Mouse (Mus musculus): ENCODE measurements around the gene Ptp4a2. TPM values are rescaled to one million over a fixed set of nuclear protein-coding genes. Genes with fewer than 3 reads are reported as not detected.
A peak's percentile ranks its signal among the peaks of the same experiment; 100 is the strongest.

Ptp4a2 gene
- polyA plus RNA-seq, 1 experiment from 2014 or later: 174 TPM

- Histone ChIP-seq H3K27me3 (no peaks in the 10 kb centered on the region; the same call in 1 of the 2 replicates), H3K9ac (no peak overlapping the region), H3K9me3 (replicated peaks) (no peaks in the 10 kb centered on the region), H3K4me2 (no peak overlapping the region), H3K27ac (replicated peaks) (no peak overlapping the region), H3K4me3 (replicated peaks) (no peak overlapping the region), H3K36me3 (replicated peaks) (no peaks in the 10 kb centered on the region), H3K4me1 (replicated peaks) (peaks cover 30% of the 10 kb centered on the region)
- ATAC-seq (ENCODE audit: insufficient read depth): no peak
- 60% methylated on average over 10 of the region's 10 CpGs for WGBS (ENCODE audit: insufficient replicate concordance)
These were observed 63.8 kb downstream of the Ptp4a2 start for GRCm38 (mm10) chr4:129874805-129875204.

- H3K27ac ChIP-seq (replicated peaks): no peak overlapping the region
- WGBS (ENCODE audit: insufficient replicate concordance): 78% methylated on average over 11 of the region's 11 CpGs
- H3K9me3 ChIP-seq (replicated peaks): no peaks in the 10 kb centered on the region
- ATAC-seq (ENCODE audit: insufficient read depth): no peak
- H3K9ac ChIP-seq: no peak overlapping the region
- no peaks in the 10 kb centered on the region; the same call in 1 of the 2 replicates for H3K27me3 ChIP-seq
- H3K36me3 ChIP-seq (replicated peaks): no peaks in the 10 kb centered on the region
- peaks cover 29% of the 10 kb centered on the region for H3K4me1 ChIP-seq (replicated peaks)
- no peak overlapping the region for H3K4me3 ChIP-seq (replicated peaks)
- no peak overlapping the region for H3K4me2 ChIP-seq
These were observed 64.4 kb downstream of the Ptp4a2 start for GRCm38 (mm10) chr4:129875406-129875805.

DNA sequence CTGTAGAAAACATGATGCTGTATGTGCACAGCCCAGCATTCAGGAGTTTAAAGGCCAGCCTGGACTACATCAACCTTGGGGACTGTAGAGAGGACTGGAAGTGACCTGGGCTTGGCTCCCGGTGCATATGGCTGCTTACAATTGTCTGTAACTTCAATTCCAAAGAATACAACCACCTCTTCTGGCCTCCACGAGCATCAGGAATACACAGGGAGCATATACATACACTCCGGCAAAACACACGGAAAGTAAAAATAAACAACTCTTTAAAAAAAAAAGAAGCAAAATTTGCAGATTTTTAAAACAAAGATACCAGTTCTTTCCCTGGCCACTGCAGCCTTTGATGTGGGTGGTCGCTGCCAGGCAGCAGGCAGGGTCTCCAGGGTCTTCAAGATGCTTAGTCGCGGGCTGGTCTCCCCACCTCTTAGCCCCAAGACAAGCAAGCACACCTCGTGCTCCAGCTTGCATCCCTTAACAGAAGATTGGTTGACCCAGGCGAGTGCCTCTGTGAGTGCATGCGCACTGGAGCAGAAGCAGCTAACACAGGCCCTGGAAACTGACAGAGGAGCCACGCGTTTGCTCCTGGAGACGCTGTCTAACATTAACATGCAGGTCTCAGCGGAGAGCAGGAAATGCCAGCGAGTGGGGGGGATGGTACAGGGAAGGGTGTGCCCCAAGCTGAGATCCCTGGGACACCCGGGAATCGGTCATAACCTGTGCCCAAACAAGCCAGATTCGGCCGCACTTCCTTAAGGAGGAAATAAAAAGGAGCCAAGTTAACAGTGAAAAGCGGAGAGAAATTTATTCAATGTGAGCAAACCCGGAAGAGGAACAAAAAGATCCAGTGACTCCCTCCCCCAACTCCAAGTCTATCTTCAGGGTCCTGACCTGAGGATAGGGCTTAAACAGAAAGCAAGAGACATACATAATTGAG is 66.1 kb downstream of the Ptp4a2 start:
- ATAC-seq (ENCODE audit: insufficient read depth): peak; percentile 47
- peak overlapping the region; percentile 38 for H3K4me3 ChIP-seq (replicated peaks)
- 12% methylated on average over 21 of the region's 21 CpGs for WGBS (ENCODE audit: insufficient replicate concordance)
- peak overlapping the region; percentile 70 for H3K27ac ChIP-seq (replicated peaks)
- no peaks in the 10 kb centered on the region for H3K9me3 ChIP-seq (replicated peaks)
- H3K4me2 ChIP-seq: peak overlapping the region; percentile 67
- no peaks in the 10 kb centered on the region; the same call in 1 of the 2 replicates for H3K27me3 ChIP-seq
- peak overlapping the region; percentile 26; the same call in 1 of the 2 replicates for H3K9ac ChIP-seq
- H3K36me3 ChIP-seq (replicated peaks): no peaks in the 10 kb centered on the region
- H3K4me1 ChIP-seq (replicated peaks): peaks cover 41% of the 10 kb centered on the region

- Histone ChIP-seq H3K36me3 (replicated peaks) (no peaks in the 10 kb centered on the region), H3K9ac (peak overlapping the region; percentile 26; the same call in 1 of the 2 replicates), H3K4me2 (peak overlapping the region; percentile 67), H3K27me3 (no peaks in the 10 kb centered on the region; the same call in 1 of the 2 replicates), H3K4me1 (replicated peaks) (peaks cover 51% of the 10 kb centered on the region), H3K27ac (replicated peaks) (peak overlapping the region; percentile 70; the same call in 1 of the 2 replicates), H3K9me3 (replicated peaks) (no peaks in the 10 kb centered on the region), H3K4me3 (replicated peaks) (peak overlapping the region; percentile 38)
- 52% methylated on average over 11 of the region's 11 CpGs for WGBS (ENCODE audit: insufficient replicate concordance)
- no peak for ATAC-seq (ENCODE audit: insufficient read depth)
These were observed 67.1 kb downstream of the Ptp4a2 start for GRCm38 (mm10) chr4:129877967-129878655.

- H3K36me3 ChIP-seq (replicated peaks): no peaks in the 10 kb centered on the region
- 69% methylated on average over 8 of the region's 8 CpGs for WGBS (ENCODE audit: insufficient replicate concordance)
- no peak overlapping the region for H3K4me3 ChIP-seq (replicated peaks)
- no peaks in the 10 kb centered on the region; the same call in 1 of the 2 replicates for H3K27me3 ChIP-seq
- no peak overlapping the region for H3K27ac ChIP-seq (replicated peaks)
- H3K4me2 ChIP-seq: no peak overlapping the region
- no peak overlapping the region for H3K9ac ChIP-seq
- peaks cover 52% of the 10 kb centered on the region for H3K4me1 ChIP-seq (replicated peaks)
- H3K9me3 ChIP-seq (replicated peaks): no peaks in the 10 kb centered on the region
- no peak for ATAC-seq (ENCODE audit: insufficient read depth)
These were observed 67.7 kb downstream of the Ptp4a2 start for GRCm38 (mm10) chr4:129878656-129879145.

DNA sequence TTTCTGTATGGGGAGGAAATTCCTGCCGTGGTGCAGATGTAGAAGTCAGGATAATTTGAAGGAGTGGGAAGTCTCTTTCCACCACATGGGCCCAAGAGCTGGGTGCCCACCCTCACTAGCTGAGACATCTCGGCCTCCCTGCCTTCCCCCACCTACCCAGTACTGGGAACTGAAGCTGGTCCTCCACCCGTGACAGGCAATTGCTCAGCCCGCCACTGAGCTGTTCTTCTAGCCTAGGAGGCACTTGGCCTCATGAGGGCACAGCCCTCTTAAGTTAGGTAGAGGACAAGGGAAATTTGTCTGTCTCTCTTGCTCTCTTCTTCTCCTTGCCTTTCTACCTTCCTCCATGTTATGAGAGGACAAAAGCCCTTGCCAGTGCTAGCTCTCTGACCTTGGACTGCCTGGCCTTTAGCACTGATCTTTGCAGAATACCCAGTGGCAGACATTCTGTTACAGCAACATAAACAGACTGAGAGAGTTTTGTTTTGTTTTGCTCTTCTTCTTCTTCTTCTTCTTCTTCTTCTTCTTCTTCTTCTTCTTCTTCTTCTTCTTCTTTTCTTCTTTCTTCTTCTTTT is 68.3 kb downstream of the Ptp4a2 start:
- 61% methylated on average over 4 of the region's 4 CpGs for WGBS (ENCODE audit: insufficient replicate concordance)
- Histone ChIP-seq H3K4me3 (replicated peaks) (no peak overlapping the region), H3K9ac (no peak overlapping the region), H3K9me3 (replicated peaks) (no peaks in the 10 kb centered on the region), H3K4me1 (replicated peaks) (peaks cover 58% of the 10 kb centered on the region), H3K27ac (replicated peaks) (no peak overlapping the region), H3K4me2 (no peak overlapping the region), H3K27me3 (no peaks in the 10 kb centered on the region; the same call in 1 of the 2 replicates), H3K36me3 (replicated peaks) (no peaks in the 10 kb centered on the region)
- no peak for ATAC-seq (ENCODE audit: insufficient read depth)

DNA sequence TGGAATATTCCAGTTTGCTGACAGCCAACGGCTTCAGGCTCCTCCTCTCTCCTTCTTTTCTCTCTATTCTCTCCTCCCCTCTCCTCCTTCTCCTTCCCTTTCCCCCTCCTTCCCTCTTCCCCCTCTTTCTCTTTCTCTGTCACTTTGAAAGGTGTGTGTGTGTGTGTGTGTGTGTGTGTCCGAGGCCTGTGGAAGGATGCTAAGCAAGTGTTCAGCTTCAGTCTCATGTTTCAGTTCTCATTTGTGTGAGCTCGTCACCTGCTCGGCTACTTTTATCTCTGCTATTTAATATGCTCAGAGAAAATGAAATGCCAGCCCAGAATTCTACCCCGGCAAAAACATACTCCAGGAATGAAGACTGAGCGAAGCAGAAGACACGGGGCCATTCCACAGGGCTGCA is 69.6 kb downstream of the Ptp4a2 start:
- ATAC-seq (ENCODE audit: insufficient read depth): no peak
- 69% methylated on average over 7 of the region's 7 CpGs for WGBS (ENCODE audit: insufficient replicate concordance)
- no peak overlapping the region for H3K4me2 ChIP-seq
- no peaks in the 10 kb centered on the region for H3K9me3 ChIP-seq (replicated peaks)
- no peaks in the 10 kb centered on the region for H3K27me3 ChIP-seq
- H3K4me3 ChIP-seq (replicated peaks): no peak overlapping the region
- H3K9ac ChIP-seq: no peak overlapping the region
- peaks cover 54% of the 10 kb centered on the region for H3K4me1 ChIP-seq (replicated peaks)
- H3K36me3 ChIP-seq (replicated peaks): no peaks in the 10 kb centered on the region
- no peak overlapping the region for H3K27ac ChIP-seq (replicated peaks)

DNA sequence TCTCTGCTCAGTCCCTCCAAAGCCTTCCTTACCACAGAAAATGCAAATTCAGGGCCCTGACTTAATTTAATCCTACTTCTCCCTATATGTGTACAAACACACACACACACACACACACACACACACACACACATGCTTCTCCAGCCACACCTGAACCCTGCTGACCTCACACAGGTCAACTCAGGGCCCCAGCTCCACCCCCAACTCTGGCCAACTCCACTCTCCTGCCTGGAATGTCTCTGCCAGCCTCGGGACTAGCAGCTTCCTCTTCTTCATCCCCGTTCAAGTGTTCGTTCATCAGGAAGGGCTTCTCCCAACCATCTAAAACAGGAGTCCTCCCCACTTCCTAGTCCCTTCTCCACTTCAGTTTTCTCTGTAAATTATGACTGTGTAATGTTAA is 70.6 kb downstream of the Ptp4a2 start:
- no peak for ATAC-seq (ENCODE audit: insufficient read depth)
- H3K9ac ChIP-seq: no peak overlapping the region
- peak overlapping the region; percentile 49; the same call in 1 of the 2 replicates for H3K4me2 ChIP-seq
- H3K27me3 ChIP-seq: no peaks in the 10 kb centered on the region
- H3K36me3 ChIP-seq (replicated peaks): no peaks in the 10 kb centered on the region
- no peaks in the 10 kb centered on the region for H3K9me3 ChIP-seq (replicated peaks)
- 0 out of 2 replicates have a peak overlapping the region, but pooled peaks have one; percentile 75 for H3K27ac ChIP-seq (replicated peaks)
- peaks cover 54% of the 10 kb centered on the region for H3K4me1 ChIP-seq (replicated peaks)
- no peak overlapping the region for H3K4me3 ChIP-seq (replicated peaks)
- WGBS (ENCODE audit: insufficient replicate concordance): 18% methylated on average over 3 of the region's 3 CpGs

- no peaks in the 10 kb centered on the region for H3K36me3 ChIP-seq (replicated peaks)
- H3K27me3 ChIP-seq: no peaks in the 10 kb centered on the region
- peak overlapping the region; percentile 49 for H3K4me2 ChIP-seq
- 7% methylated on average over 11 of the region's 11 CpGs for WGBS (ENCODE audit: insufficient replicate concordance)
- peak overlapping the region; percentile 75 for H3K27ac ChIP-seq (replicated peaks)
- peak overlapping the region; percentile 27 for H3K4me3 ChIP-seq (replicated peaks)
- no peaks in the 10 kb centered on the region for H3K9me3 ChIP-seq (replicated peaks)
- peak overlapping the region; percentile 5; the same call in 1 of the 2 replicates for H3K9ac ChIP-seq
- peaks cover 44% of the 10 kb centered on the region for H3K4me1 ChIP-seq (replicated peaks)
- ATAC-seq (ENCODE audit: insufficient read depth): peak; percentile 56
These were observed 71.7 kb downstream of the Ptp4a2 start for GRCm38 (mm10) chr4:129882555-129883293.

Data from liver, embryonic 15.5 days (tissue).